28 mouse cellular contexts compared by ENCODE assay signal in genomic region chr9:44192794-44193193, GRCm38 (mm10). TPM values are rescaled to one million over a fixed set of nuclear protein-coding genes. Genes with fewer than 3 reads are reported as not detected.
DNase-seq lines count a peak whose midpoint lies in the region; ATAC-seq and TF ChIP-seq lines count a peak whose summit lies in the region.
"Had no signal": no experiment of that assay in that cellular context is flagged by ENCODE, and none has a peak within 500 bp of the region (broad histone marks: within the 10 kb centered on the region; RNA-seq: fewer than 3 reads in every experiment).

No protein-coding gene starts in this region.

- no peak overlapping the region for H3K4me3 ChIP-seq in heart, embryonic 12.5 days
- H3K4me3 ChIP-seq in forebrain, embryonic 10.5 days: no peak overlapping the region
- H3K4me3 ChIP-seq in layer of hippocampus, adult 2 months: no peak overlapping the region
- H3K4me3 ChIP-seq: embryonic facial prominence, embryonic 13.5 days; embryonic facial prominence, embryonic 15.5 days; erythroblast, embryonic 14.5 days; forebrain, embryonic 13.5 days had no signal

- H3K9me3 ChIP-seq in heart, embryonic 12.5 days (replicated peaks): no peaks in the 10 kb centered on the region
- no peaks in the 10 kb centered on the region for H3K9me3 ChIP-seq in forebrain, embryonic 10.5 days
- H3K9me3 ChIP-seq: embryonic facial prominence, embryonic 13.5 days; embryonic facial prominence, embryonic 15.5 days; forebrain, embryonic 13.5 days; G1E had no signal

- peaks cover 24% of the 10 kb centered on the region for H3K4me1 ChIP-seq in heart, embryonic 12.5 days (replicated peaks)
- no peaks in the 10 kb centered on the region for H3K4me1 ChIP-seq in forebrain, embryonic 10.5 days

- TF ChIP-seq CTCF in layer of hippocampus, adult 2 months (conservative IDR thresholded peaks at IDR 0.05): no peak

- no peak overlapping the region for H3K4me2 ChIP-seq in heart, embryonic 12.5 days
- H3K4me2 ChIP-seq: embryonic facial prominence, embryonic 13.5 days; embryonic facial prominence, embryonic 15.5 days; forebrain, embryonic 13.5 days had no signal

- WGBS in heart, embryonic 12.5 days: 92% methylated on average over 5 of the region's 5 CpGs
- 95% methylated on average over 5 of the region's 5 CpGs for WGBS in forebrain, embryonic 10.5 days

- peak; percentile 72 for ATAC-seq in CD4-positive, CD25-positive, alpha-beta regulatory T cell, adult 4 months
- no peak for ATAC-seq in heart, embryonic 12.5 days (ENCODE audit: insufficient number of reproducible peaks, low FRiP score)
- ATAC-seq: forebrain, embryonic 13.5 days; forebrain, embryonic 16.5 days; Patski had no signal

- H3K27me3 ChIP-seq in heart, embryonic 12.5 days (replicated peaks): no peaks in the 10 kb centered on the region
- no peaks in the 10 kb centered on the region for H3K27me3 ChIP-seq in forebrain, embryonic 10.5 days (ENCODE audit: poor library complexity, severe bottlenecking)
- H3K27me3 ChIP-seq: CH12.LX; embryonic facial prominence, embryonic 13.5 days; embryonic facial prominence, embryonic 15.5 days; forebrain, embryonic 13.5 days; Patski had no signal

- no peak overlapping the region for H3K9ac ChIP-seq in heart, embryonic 12.5 days
- H3K9ac ChIP-seq: embryonic facial prominence, embryonic 13.5 days; embryonic facial prominence, embryonic 15.5 days; forebrain, embryonic 13.5 days had no signal

- peak; percentile 42 for DNase-seq in 416B (ENCODE audit: low read depth)
- peak; percentile 54 for DNase-seq in induced T-regulatory cell, adult 2 months (ENCODE audit: low read depth)
- DNase-seq in forebrain, embryonic 10.5 days (ENCODE audit: extremely low spot score, low spot score): no peak
- DNase-seq in layer of hippocampus, adult 2 months (ENCODE audit: low spot score in 2 of 2): no peak
- DNase-seq: adrenal gland, adult 2 months; adrenal gland, postnatal 10 days; adrenal gland, postnatal 25 days; cerebellum, adult 11 months; cerebellum, adult 18-20 months; cerebellum, adult 8-10 months; cerebellum, adult 9-11 months; cerebellum, postnatal 14 days; cerebellum, postnatal 36 days; embryo, embryonic 11 days had no signal

- no peak overlapping the region for H3K27ac ChIP-seq in heart, embryonic 12.5 days (ENCODE audit: poor library complexity, severe bottlenecking)
- H3K27ac ChIP-seq in forebrain, embryonic 10.5 days: no peak overlapping the region
- H3K27ac ChIP-seq in layer of hippocampus, adult 2 months: no peak overlapping the region
- H3K27ac ChIP-seq: embryonic facial prominence, embryonic 13.5 days; embryonic facial prominence, embryonic 15.5 days; forebrain, embryonic 13.5 days had no signal

- peaks cover 8% of the 10 kb centered on the region for H3K36me3 ChIP-seq in heart, embryonic 12.5 days
- peaks cover 28% of the 10 kb centered on the region for H3K36me3 ChIP-seq in forebrain, embryonic 10.5 days (replicated peaks)

RNA-seq across cellular contexts. Expression of gene Cbl, which starts 41.1 kb away (rescaled TPM):
- 10 to 100 TPM; 22.7 to 23.0 TPM for polyA plus RNA-seq in CD4-positive, CD25-positive, alpha-beta regulatory T cell, adult 4 months (2017; shearing (Covaris generic))
- 18.3 and 20.0 TPM in 2 replicates for polyA plus RNA-seq in heart, embryonic 12.5 days (2016; fragmentation: Nextera tagmentation; extraction: Ambion mirVana)
- polyA plus RNA-seq in forebrain, embryonic 10.5 days (2016; fragmentation: Nextera tagmentation; extraction: Ambion mirVana): 21.3 and 23.8 TPM in 2 replicates
- total RNA-seq in layer of hippocampus, adult 2 months (2021): 10 to 100 TPM; 61.7 to 66.5 TPM

RNA-seq across cellular contexts. Expression of gene Ccdc153, which starts 47.7 kb away (rescaled TPM):
- not detected for polyA plus RNA-seq in CD4-positive, CD25-positive, alpha-beta regulatory T cell, adult 4 months (2017; shearing (Covaris generic))
- polyA plus RNA-seq in heart, embryonic 12.5 days (2016; fragmentation: Nextera tagmentation; extraction: Ambion mirVana): not detected in 2 replicates
- not detected in 2 replicates for polyA plus RNA-seq in forebrain, embryonic 10.5 days (2016; fragmentation: Nextera tagmentation; extraction: Ambion mirVana)
- 1 to 10 TPM; 3.6 to 4.1 TPM for total RNA-seq in layer of hippocampus, adult 2 months (2021)
- total RNA-seq: CH12.LX; common myeloid progenitor, adult 5-6 weeks; G1E had no signal
- polyA plus RNA-seq: embryonic facial prominence, embryonic 11.5 days; embryonic facial prominence, embryonic 13.5 days; erythroblast, embryonic 14.5 days; forebrain, embryonic 11.5 days; forebrain, embryonic 13.5 days; forebrain, embryonic 16.5 days; frontal cortex, adult 2 months; G1E; Patski had no signal

RNA-seq across cellular contexts. Expression of gene Pdzd3, which starts 58.5 kb away (rescaled TPM):
- not detected for polyA plus RNA-seq in CD4-positive, CD25-positive, alpha-beta regulatory T cell, adult 4 months (2017; shearing (Covaris generic))
- polyA plus RNA-seq in heart, embryonic 12.5 days (2016; fragmentation: Nextera tagmentation; extraction: Ambion mirVana): not detected in 2 replicates
- polyA plus RNA-seq in forebrain, embryonic 10.5 days (2016; fragmentation: Nextera tagmentation; extraction: Ambion mirVana): 0.06 TPM in 1 of 2 replicates, not detected in the other
- total RNA-seq in layer of hippocampus, adult 2 months (2021): 1 to 10 TPM; 1.1 to 1.5 TPM
- total RNA-seq: adrenal gland, adult 2 months; common myeloid progenitor, adult 5-6 weeks; G1E had no signal
- polyA plus RNA-seq: adrenal gland, adult 2 months; embryonic facial prominence, embryonic 11.5 days; erythroblast, embryonic 14.5 days; G1E had no signal

RNA-seq across cellular contexts. Expression of gene Mcam, which starts 58.5 kb away (rescaled TPM):
- under 1 TPM in 1 of 2 experiments, not detected in 1; 0.34 TPM for polyA plus RNA-seq in CD4-positive, CD25-positive, alpha-beta regulatory T cell, adult 4 months (2017; shearing (Covaris generic))
- 129 and 130 TPM in 2 replicates for polyA plus RNA-seq in heart, embryonic 12.5 days (2016; fragmentation: Nextera tagmentation; extraction: Ambion mirVana)
- 10.1 and 11.4 TPM in 2 replicates for polyA plus RNA-seq in forebrain, embryonic 10.5 days (2016; fragmentation: Nextera tagmentation; extraction: Ambion mirVana)
- 10 to 100 TPM; 10.1 to 15.9 TPM for total RNA-seq in layer of hippocampus, adult 2 months (2021)
- polyA plus RNA-seq: erythroblast, embryonic 14.5 days; G1E had no signal

Comparison
In these comparisons a context has a peak if more than half of its experiments do, and no peak if none do; other contexts are left out.
1. DNase-seq: peak in 416B (single experiment) and induced T-regulatory cell, adult 2 months (single experiment); none in forebrain, embryonic 10.5 days (single experiment) and layer of hippocampus, adult 2 months (0 of 2).